Mouse (Mus musculus) limb, embryonic 14.5 days (tissue): ENCODE data around the gene Fam229a. TPM values are rescaled to one million over a fixed set of nuclear protein-coding genes. Genes with fewer than 3 reads are reported as not detected.

Experiments
- ATAC-seq: fragments of 200-750 bp; cut with Nextera tagmentation; 2 replicates; pipeline ENCODE4 v1.8.0; 2017; ENCODE audit warnings: low read depth, moderate number of reproducible peaks, moderate TSS enrichment; ENCODE audit not compliant: low FRiP score
- DNase-seq: peaks from one replicate; pipeline ENCODE4 v3.0.0-alpha.2; 2015; ENCODE audit warnings: low spot score
- H3K27ac ChIP-seq: fragments of 300-500 bp; sonication (generic); replicated peaks from 2 replicates; pipeline ENCODE4 v1.5.1; 2014; ENCODE audit warnings: low read depth, mild to moderate bottlenecking, low read length, moderate library complexity, mixed read lengths
- H3K27me3 ChIP-seq: fragments of 300-500 bp; sonication (generic); 2 replicates; pipeline ENCODE4 v1.6.1; 2014; ENCODE audit warnings: low read length, mixed read lengths; ENCODE audit not compliant: control insufficient read depth, insufficient read depth
- H3K36me3 ChIP-seq: fragments of 300-500 bp; sonication (generic); 2 replicates; pipeline ENCODE4 v1.6.1; 2014; ENCODE audit warnings: mild to moderate bottlenecking, low read length, moderate library complexity, mixed read lengths; ENCODE audit not compliant: control insufficient read depth, insufficient read depth
- H3K4me1 ChIP-seq: fragments of 300-500 bp; sonication (generic); 2 replicates; pipeline ENCODE4 v1.6.1; 2014; ENCODE audit warnings: antibody characterized with exemption, low read length, mixed read lengths; ENCODE audit not compliant: control insufficient read depth, insufficient read depth
- H3K4me2 ChIP-seq: fragments of 300-500 bp; sonication (generic); replicated peaks from 2 replicates; pipeline ENCODE4 v1.6.1; 2014; ENCODE audit warnings: low read depth, mild to moderate bottlenecking, low read length, moderate library complexity; ENCODE audit not compliant: severe bottlenecking
- H3K4me3 ChIP-seq: fragments of 300-500 bp; sonication (generic); replicated peaks from 2 replicates; pipeline ENCODE4 v1.5.1; 2014; ENCODE audit warnings: low read length
- H3K9ac ChIP-seq: fragments of 300-500 bp; sonication (generic); 2 replicates; pipeline ENCODE4 v1.6.1; 2014; ENCODE audit warnings: mild to moderate bottlenecking, low read depth, low read length, moderate library complexity; ENCODE audit not compliant: severe bottlenecking
- H3K9me3 ChIP-seq: fragments of 300-500 bp; sonication (generic); 2 replicates; pipeline ENCODE4 v1.6.1; 2016; ENCODE audit warnings: low read length; ENCODE audit not compliant: control insufficient read depth
- POLR2A ChIP-seq: fragments of 200-500 bp; IDR thresholded peaks from 2 replicates; pipeline ENCODE4 v1.8.0; 2012; ENCODE audit warnings: inconsistent platforms, mild to moderate bottlenecking, moderate library complexity, borderline replicate concordance; ENCODE audit not compliant: insufficient read depth, insufficient read length; ENCODE audit errors: extremely low read depth
- WGBS: fragments of 180-500 bp; shearing (Covaris S2); extraction: QIAGEN DNeasy Blood & Tissue Kit; methylation state at CpG from one replicate; pipeline ENCODE4 v1.1.7; 2014; 5-methylcytosine and 5-hydroxymethylcytosine counted together
- polyA plus RNA-seq, 2 experiments: library from polyadenylated mRNA; depleted of rRNA in 1 of 2; stranded (reverse) in 1 of 2; unstranded in 1 of 2; fragments of >200 nt; fragmentation: Nextera tagmentation in 1 of 2; extraction: Ambion mirVana in 1 of 2; gene quantifications; 2 replicates each; pipeline versions ENCODE4 v1.2.1 to v1.2.3; 2012 to 2014

Fam229a gene
- polyA plus RNA-seq, 2 experiments: not detected

- H3K9ac ChIP-seq: no peak overlapping the region
- 92% methylated on average over 3 of the region's 3 CpGs for WGBS
- no peak for ATAC-seq
Measured at GRCm38 (mm10) chr4:129479863-129480262, 11.1 kb upstream of the Fam229a start.

GRCm38 (mm10) chr4:129481090-129481489 is 9.9 kb upstream of the Fam229a start:
- no peak for TF ChIP-seq POLR2A
- 81% methylated on average over 1 of the region's 1 CpGs for WGBS

More at GRCm38 (mm10) chr4:129479863-129480262, 11.1 kb upstream of the Fam229a start:
- Histone ChIP-seq H3K4me2 (no peak overlapping the region), H3K9me3 (no peaks in the 10 kb centered on the region), H3K4me1 (no peaks in the 10 kb centered on the region), H3K27me3 (no peaks in the 10 kb centered on the region), H3K4me3 (no peak overlapping the region), H3K27ac (no peak overlapping the region), H3K36me3 (peaks cover 84% of the 10 kb centered on the region)
- TF ChIP-seq POLR2A: no peak
- DNase-seq: no peak

GRCm38 (mm10) chr4:129494681-129495080 is 3.7 kb downstream of the Fam229a start:
- Histone ChIP-seq H3K4me3 (no peak overlapping the region), H3K9ac (no peak overlapping the region), H3K4me2 (no peak overlapping the region), H3K36me3 (0 out of 2 replicates have a peak, but pooled peaks cover under 1% of the 10 kb centered on the region), H3K4me1 (peaks cover 6% of the 10 kb centered on the region; the same call in 1 of the 2 replicates), H3K27me3 (peaks cover 16% of the 10 kb centered on the region), H3K27ac (no peak overlapping the region), H3K9me3 (no peaks in the 10 kb centered on the region)
- DNase-seq (no peak), ATAC-seq (no peak)
- no peak for TF ChIP-seq POLR2A
- WGBS: 79% methylated on average over 7 of the region's 7 CpGs

More at GRCm38 (mm10) chr4:129481090-129481489, 9.9 kb upstream of the Fam229a start:
- ATAC-seq (no peak), DNase-seq (no peak)
- peaks cover 87% of the 10 kb centered on the region for H3K36me3 ChIP-seq
- H3K9me3 ChIP-seq: no peaks in the 10 kb centered on the region
- H3K4me2 ChIP-seq: no peak overlapping the region
- no peak overlapping the region for H3K4me3 ChIP-seq
- no peak overlapping the region for H3K9ac ChIP-seq
- no peaks in the 10 kb centered on the region for H3K27me3 ChIP-seq
- no peak overlapping the region for H3K27ac ChIP-seq
- H3K4me1 ChIP-seq: no peaks in the 10 kb centered on the region

GRCm38 (mm10) chr4:129495672-129496562 is 4.9 kb downstream of the Fam229a start:
- Histone ChIP-seq H3K4me2 (no peak overlapping the region), H3K27ac (peak overlapping the region; percentile 22; the same call in 1 of the 2 replicates), H3K4me1 (peaks cover 6% of the 10 kb centered on the region; the same call in 1 of the 2 replicates), H3K27me3 (peaks cover 11% of the 10 kb centered on the region), H3K9ac (no peak overlapping the region; the same call in 1 of the 2 replicates), H3K4me3 (no peak overlapping the region), H3K36me3 (no peaks in the 10 kb centered on the region), H3K9me3 (no peaks in the 10 kb centered on the region)
- TF ChIP-seq POLR2A: no peak
- 30% methylated on average over 16 of the region's 16 CpGs for WGBS
- ATAC-seq: no peak
- no peak for DNase-seq

GRCm38 (mm10) chr4:129496631-129497030 is 5.6 kb downstream of the Fam229a start:
- DNase-seq (no peak), ATAC-seq (no peak)
- WGBS: 34% methylated on average over 6 of the region's 6 CpGs
- Histone ChIP-seq H3K4me2 (no peak overlapping the region), H3K9me3 (no peaks in the 10 kb centered on the region), H3K4me3 (no peak overlapping the region), H3K27ac (0 out of 2 replicates have a peak overlapping the region, but pooled peaks have one; percentile 22), H3K4me1 (peaks cover 2% of the 10 kb centered on the region; the same call in 1 of the 2 replicates), H3K36me3 (no peaks in the 10 kb centered on the region), H3K9ac (no peak overlapping the region; the same call in 1 of the 2 replicates), H3K27me3 (peaks cover 4% of the 10 kb centered on the region)
- no peak for TF ChIP-seq POLR2A
